Mouse (Mus musculus) embryonic facial prominence, embryonic 14.5 days (tissue): ENCODE measurements around the gene Gpn3. TPM values are rescaled to one million over a fixed set of nuclear protein-coding genes. Genes with fewer than 3 reads are reported as not detected.

Experiments
- ATAC-seq: fragments of 200-750 bp; cut with Nextera tagmentation; 2 replicates; pipeline ENCODE4 v1.8.0; 2017; ENCODE audit warnings: low read depth, moderate number of reproducible peaks, moderate TSS enrichment
- DNase-seq: peaks from one replicate; pipeline ENCODE4 v3.0.0-alpha.2; 2015; ENCODE audit warnings: low spot score
- H3K27ac ChIP-seq: fragments of 300-500 bp; sonication (generic); replicated peaks from 2 replicates; pipeline ENCODE4 v1.5.1; 2014; ENCODE audit warnings: low read depth, mild to moderate bottlenecking, low read length, moderate library complexity
- H3K27me3 ChIP-seq: fragments of 300-500 bp; sonication (generic); replicated peaks from 2 replicates; pipeline ENCODE4 v1.6.1; 2014; ENCODE audit warnings: low read length; ENCODE audit not compliant: control insufficient read depth, insufficient read depth
- H3K36me3 ChIP-seq: fragments of 300-500 bp; sonication (generic); 2 replicates; pipeline ENCODE4 v1.6.1; 2014; ENCODE audit warnings: low read length, mixed read lengths; ENCODE audit not compliant: control insufficient read depth, insufficient read depth
- H3K4me1 ChIP-seq: fragments of 300-500 bp; sonication (generic); 2 replicates; pipeline ENCODE4 v1.6.1; 2014; ENCODE audit warnings: antibody characterized with exemption, low read length; ENCODE audit not compliant: control insufficient read depth, insufficient read depth
- H3K4me2 ChIP-seq: fragments of 300-500 bp; sonication (generic); 2 replicates; pipeline ENCODE4 v1.6.1; 2014; ENCODE audit warnings: low read depth, mild to moderate bottlenecking, low read length, moderate library complexity, mixed read lengths
- H3K4me3 ChIP-seq: fragments of 300-500 bp; sonication (generic); 2 replicates; pipeline ENCODE4 v1.5.1; 2014; ENCODE audit warnings: low read depth, mild to moderate bottlenecking, low read length
- H3K9ac ChIP-seq: fragments of 300-500 bp; sonication (generic); 2 replicates; pipeline ENCODE4 v1.6.1; 2014; ENCODE audit warnings: low read depth, mild to moderate bottlenecking, low read length, moderate library complexity, mixed read lengths
- H3K9me3 ChIP-seq: fragments of 300-500 bp; sonication (generic); 2 replicates; pipeline ENCODE4 v1.6.1; 2016; ENCODE audit warnings: low read length; ENCODE audit not compliant: control insufficient read depth
- WGBS: fragments of 180-500 bp; shearing (Covaris S2); extraction: QIAGEN DNeasy Blood & Tissue Kit; methylation state at CpG from one replicate; pipeline ENCODE4 v1.1.7; 2014; 5-methylcytosine and 5-hydroxymethylcytosine counted together
- polyA plus RNA-seq: library from polyadenylated mRNA; unstranded; fragments of >200 nt; fragmentation: Nextera tagmentation; extraction: Ambion mirVana; gene quantifications from 2 replicates; pipeline ENCODE4 v1.2.1, GENCODE M21; 2014

The Gpn3 gene
- polyA plus RNA-seq, 1 experiment from 2014 or later = 64.7 TPM

GRCm38 (mm10) chr5:122342874-122343273 is 28.8 kb upstream of the Gpn3 start:
- H3K27ac ChIP-seq = no peak overlapping the region
- no peaks in the 10 kb centered on the region for H3K36me3 ChIP-seq
- 87% methylated on average over 1 of the region's 1 CpGs for WGBS
- no peak overlapping the region for H3K4me2 ChIP-seq
- DNase-seq (no peak), ATAC-seq (no peak)
- no peak overlapping the region for H3K4me3 ChIP-seq
- no peaks in the 10 kb centered on the region for H3K27me3 ChIP-seq
- H3K4me1 ChIP-seq = no peaks in the 10 kb centered on the region
- H3K9ac ChIP-seq = no peak overlapping the region
- H3K9me3 ChIP-seq = no peaks in the 10 kb centered on the region

DNA sequence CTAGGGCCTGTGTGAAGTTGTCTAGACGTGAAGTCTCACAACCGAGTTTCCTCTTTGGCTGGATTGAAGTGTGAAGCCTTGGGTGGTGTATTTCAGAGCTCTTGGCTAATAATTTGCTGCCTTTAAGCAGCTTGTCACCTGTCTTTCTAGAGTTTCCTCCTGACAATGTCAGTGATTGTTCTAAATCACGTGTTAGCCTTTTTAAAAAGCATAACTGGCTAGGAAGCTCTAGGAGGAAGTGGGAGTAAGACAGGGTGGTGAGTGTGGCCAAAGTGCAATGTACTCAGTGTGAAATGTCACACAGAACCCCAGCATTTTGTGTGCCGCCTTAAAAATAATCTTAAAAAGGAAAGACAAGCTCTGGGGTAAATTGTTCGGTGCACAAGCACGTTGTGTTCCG is 27.9 kb upstream of the Gpn3 start:
- no peak overlapping the region for H3K4me3 ChIP-seq
- no peak overlapping the region for H3K27ac ChIP-seq
- no peak for DNase-seq
- ATAC-seq = no peak
- H3K36me3 ChIP-seq = no peaks in the 10 kb centered on the region
- H3K9ac ChIP-seq = no peak overlapping the region
- H3K27me3 ChIP-seq = no peaks in the 10 kb centered on the region
- H3K4me2 ChIP-seq = no peak overlapping the region
- no peaks in the 10 kb centered on the region for H3K4me1 ChIP-seq
- no peaks in the 10 kb centered on the region for H3K9me3 ChIP-seq
- 48% methylated on average over 7 of the region's 7 CpGs for WGBS

DNA sequence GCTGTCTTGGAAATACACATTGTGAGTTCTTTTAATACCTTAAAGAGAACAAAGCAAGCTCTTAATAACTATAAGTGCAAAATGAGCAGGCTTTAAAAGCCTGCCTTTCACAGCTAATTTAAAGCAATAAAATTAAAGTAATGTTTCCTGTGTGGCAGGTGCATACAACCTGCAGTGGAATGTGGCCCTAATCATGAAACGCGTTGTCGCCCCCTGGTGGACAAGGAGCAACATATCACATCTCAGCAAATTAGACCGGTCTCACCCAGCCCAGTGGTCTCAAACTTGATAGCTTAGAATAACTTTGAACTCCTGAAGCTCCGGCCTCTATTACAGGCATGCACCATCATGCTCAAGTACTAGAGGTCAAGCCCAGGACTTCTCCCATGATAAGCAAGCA is 27.4 kb upstream of the Gpn3 start:
- peak; percentile 60; the same call in 1 of the 2 replicates for ATAC-seq
- Histone ChIP-seq H3K4me3 (no peak overlapping the region), H3K4me2 (no peak overlapping the region), H3K9me3 (no peaks in the 10 kb centered on the region), H3K9ac (no peak overlapping the region), H3K27ac (no peak overlapping the region), H3K4me1 (no peaks in the 10 kb centered on the region), H3K36me3 (no peaks in the 10 kb centered on the region), H3K27me3 (no peaks in the 10 kb centered on the region)
- 9% methylated on average over 5 of the region's 5 CpGs for WGBS
- peak; percentile 80 for DNase-seq

GRCm38 (mm10) chr5:122345777-122346176 is 25.9 kb upstream of the Gpn3 start:
- 78% methylated on average over 4 of the region's 4 CpGs for WGBS
- DNase-seq (no peak), ATAC-seq (no peak)
- no peaks in the 10 kb centered on the region for H3K36me3 ChIP-seq
- no peak overlapping the region for H3K27ac ChIP-seq
- H3K9ac ChIP-seq = no peak overlapping the region
- H3K9me3 ChIP-seq = no peaks in the 10 kb centered on the region
- no peak overlapping the region for H3K4me2 ChIP-seq
- no peak overlapping the region for H3K4me3 ChIP-seq
- H3K4me1 ChIP-seq = no peaks in the 10 kb centered on the region
- H3K27me3 ChIP-seq = no peaks in the 10 kb centered on the region

- WGBS = 2% methylated on average over 39 of the region's 51 CpGs
- H3K36me3 ChIP-seq = peaks cover 5% of the 10 kb centered on the region; the same call in 1 of the 2 replicates
- peak; percentile 93 for ATAC-seq
- peak within 1 kb of the TSS; percentile 72 for H3K4me3 ChIP-seq
- peak within 1 kb of the TSS; percentile 52 for H3K27ac ChIP-seq
- peaks cover 6% of the 10 kb centered on the region for H3K4me1 ChIP-seq
- no peaks in the 10 kb centered on the region for H3K9me3 ChIP-seq
- H3K27me3 ChIP-seq = no peaks in the 10 kb centered on the region
- H3K4me2 ChIP-seq = peak within 1 kb of the TSS; percentile 83
- peak within 1 kb of the TSS; percentile 80 for H3K9ac ChIP-seq
- DNase-seq = peak; percentile 99
Measured at GRCm38 (mm10) chr5:122353807-122354491, 17.7 kb upstream of the Gpn3 start, which contains the start of the genes Rad9b and Vps29. Gene Rad9b, minus strand, starts transcription at chr5:122354233. Gene Vps29, plus strand, starts transcription at chr5:122354369.

DNA sequence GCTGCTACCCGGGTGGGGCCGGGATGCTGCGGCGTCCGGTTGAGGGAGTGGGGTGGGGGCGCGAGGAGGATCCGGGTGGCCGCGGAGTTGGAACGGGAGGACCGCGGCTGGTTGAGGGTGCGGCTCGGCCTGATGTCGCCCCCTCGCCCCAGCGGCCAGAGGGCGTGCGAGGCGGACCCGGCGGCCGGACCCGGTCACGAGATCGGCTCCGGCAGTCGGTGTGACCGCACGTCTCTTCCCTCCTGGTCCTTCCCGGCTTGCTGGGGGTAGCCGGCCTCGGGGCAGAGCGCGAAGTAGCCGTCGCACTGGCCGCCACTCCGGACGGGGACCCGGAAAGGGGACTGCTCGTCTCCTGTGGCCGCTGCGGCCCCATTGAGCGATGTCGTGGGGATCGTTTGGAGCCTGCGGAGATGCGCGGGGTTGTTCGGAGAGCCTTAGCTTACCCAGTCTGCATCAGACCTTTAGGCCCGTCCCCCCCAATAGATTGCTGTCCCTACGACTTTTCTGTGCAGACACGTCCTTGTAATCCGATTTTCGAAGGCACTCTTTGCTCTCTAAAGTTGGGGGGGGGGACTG is 17.1 kb upstream of the Gpn3 start:
- Histone ChIP-seq H3K36me3 (peaks cover 8% of the 10 kb centered on the region; the same call in 1 of the 2 replicates), H3K27ac (peak overlapping the region; percentile 52; the same call in 1 of the 2 replicates), H3K9ac (peak overlapping the region; percentile 80), H3K4me1 (peaks cover 6% of the 10 kb centered on the region), H3K9me3 (no peaks in the 10 kb centered on the region), H3K4me3 (peak overlapping the region; percentile 72), H3K4me2 (peak overlapping the region; percentile 76), H3K27me3 (no peaks in the 10 kb centered on the region)
- WGBS = under 1% methylated on average over 16 of the region's 57 CpGs
- DNase-seq (peak; percentile 3), ATAC-seq (peak; percentile 67)

GRCm38 (mm10) chr5:122372192-122372769 is 605 bp downstream of the Gpn3 start, which contains the start of gene Fam216a:
Gene Fam216a, minus strand, starts transcription at chr5:122372364.
- DNase-seq (peak; percentile 100), ATAC-seq (peak; percentile 96)
- WGBS = under 1% methylated on average over 51 of the region's 53 CpGs
- Histone ChIP-seq H3K9ac (peak within 1 kb of the TSS; percentile 73), H3K4me2 (peak within 1 kb of the TSS; percentile 75), H3K27ac (peak within 1 kb of the TSS; percentile 91), H3K9me3 (no peaks in the 10 kb centered on the region), H3K27me3 (no peaks in the 10 kb centered on the region), H3K4me3 (peak within 1 kb of the TSS; percentile 62), H3K36me3 (peaks cover 35% of the 10 kb centered on the region), H3K4me1 (0 out of 2 replicates have a peak, but pooled peaks cover 3% of the 10 kb centered on the region)

GRCm38 (mm10) chr5:122372878-122373277 is 1.2 kb downstream of the Gpn3 start:
- no peaks in the 10 kb centered on the region for H3K9me3 ChIP-seq
- 6% methylated on average over 5 of the region's 5 CpGs for WGBS
- DNase-seq = no peak
- H3K27me3 ChIP-seq = no peaks in the 10 kb centered on the region
- H3K4me3 ChIP-seq = peak overlapping the region; percentile 62
- H3K36me3 ChIP-seq = peaks cover 29% of the 10 kb centered on the region
- peak overlapping the region; percentile 75 for H3K4me2 ChIP-seq
- peak overlapping the region; percentile 73 for H3K9ac ChIP-seq
- H3K4me1 ChIP-seq = 0 out of 2 replicates have a peak, but pooled peaks cover 3% of the 10 kb centered on the region
- peak overlapping the region; percentile 79; the same call in 1 of the 2 replicates for H3K27ac ChIP-seq
- ATAC-seq = no peak
